Mouse (Mus musculus): ENCODE results near the gene Gm8660. TPM values are rescaled to one million over a fixed set of nuclear protein-coding genes. Genes with fewer than 3 reads are reported as not detected.
"Not testable (repeated sequence)": the region's sequence is repeated elsewhere in the genome, so short reads cannot be mapped to it uniquely, and the experiment has no call there.

Gm8660 gene
- polyA plus RNA-seq (2014; fragmentation: Nextera tagmentation; extraction: Ambion mirVana): not detected in 2 replicates

DNA sequence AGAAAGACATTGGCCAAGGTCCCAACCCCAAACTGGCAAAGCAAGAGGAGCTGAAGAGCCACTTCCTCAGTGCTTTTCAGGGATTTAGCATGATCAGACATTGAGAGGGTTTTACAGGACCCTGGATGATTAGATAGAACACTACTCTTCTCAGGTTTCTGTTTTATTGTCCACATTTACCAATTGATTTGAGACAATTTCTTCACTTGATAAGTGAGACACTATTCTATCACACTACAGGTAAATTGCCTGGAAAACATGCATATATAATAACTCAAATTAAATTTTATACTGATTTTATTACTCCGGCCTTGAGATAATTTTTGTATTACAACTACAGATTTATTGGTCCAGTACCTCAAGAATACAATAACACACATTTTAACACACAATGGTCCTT lies at the start of gene Gm8660:
Gene Gm8660, minus strand, starts transcription at position 101 of the 400 bp plus-strand sequence.
- H3K9me3 ChIP-seq (ENCODE audit: control insufficient read depth, low read length); H3K27ac ChIP-seq (ENCODE audit: low read depth, low read length); H3K27me3 ChIP-seq (ENCODE audit: control insufficient read depth, insufficient read depth, low read length); DNase-seq (ENCODE audit: low spot score); ATAC-seq (replicated peaks; ENCODE audit: low FRiP score); H3K36me3 ChIP-seq (ENCODE audit: control insufficient read depth, insufficient read depth, low read length); H3K4me3 ChIP-seq (ENCODE audit: low read depth, low read length); H3K9ac ChIP-seq (ENCODE audit: low read length); H3K4me2 ChIP-seq (ENCODE audit: low read depth, low read length, severe bottlenecking); H3K4me1 ChIP-seq (replicated peaks; ENCODE audit: control insufficient read depth, insufficient read depth, low read length): not testable (repeated sequence)
- WGBS: no CpG with 5 or more reads among the region's 1 CpGs

GRCm38 (mm10) chr7:22413283-22413682 lies 42.4 kb upstream of the Gm8660 start, which contains the start of gene Vmn1r148:
Gene Vmn1r148 (plus strand): TSS chr7:22413583.
- not testable (repeated sequence) for DNase-seq (ENCODE audit: low spot score); H3K9me3 ChIP-seq (ENCODE audit: control insufficient read depth, low read length); H3K27me3 ChIP-seq (ENCODE audit: control insufficient read depth, insufficient read depth, low read length); H3K9ac ChIP-seq (ENCODE audit: low read length); H3K4me3 ChIP-seq (ENCODE audit: low read depth, low read length); ATAC-seq (replicated peaks; ENCODE audit: low FRiP score); H3K4me2 ChIP-seq (ENCODE audit: low read depth, low read length, severe bottlenecking); H3K27ac ChIP-seq (ENCODE audit: low read depth, low read length); H3K36me3 ChIP-seq (ENCODE audit: control insufficient read depth, insufficient read depth, low read length); H3K4me1 ChIP-seq (replicated peaks; ENCODE audit: control insufficient read depth, insufficient read depth, low read length)
- no CpG with 5 or more reads among the region's 3 CpGs for WGBS

- H3K4me2 ChIP-seq (ENCODE audit: low read depth, low read length, severe bottlenecking); H3K27ac ChIP-seq (ENCODE audit: low read depth, low read length); H3K9me3 ChIP-seq (ENCODE audit: control insufficient read depth, low read length); H3K36me3 ChIP-seq (ENCODE audit: control insufficient read depth, insufficient read depth, low read length); H3K27me3 ChIP-seq (ENCODE audit: control insufficient read depth, insufficient read depth, low read length); H3K4me3 ChIP-seq (ENCODE audit: low read depth, low read length); H3K9ac ChIP-seq (ENCODE audit: low read length); ATAC-seq (replicated peaks; ENCODE audit: low FRiP score); DNase-seq (ENCODE audit: low spot score); H3K4me1 ChIP-seq (replicated peaks; ENCODE audit: control insufficient read depth, insufficient read depth, low read length): not testable (repeated sequence)
- no CpG with 5 or more reads among the region's 2 CpGs for WGBS
These were observed 41.2 kb downstream of the Gm8660 start, which contains the start of gene Gm4187 for GRCm38 (mm10) chr7:22329617-22330016. Gene Gm4187 (minus strand): TSS chr7:22329717.

Other genes starting within 250 kb of the Gm8660 start
- not detected in 2 replicates for gene Gm10666, start 236.3 kb downstream of the Gm8660 start, polyA plus RNA-seq (2014; fragmentation: Nextera tagmentation; extraction: Ambion mirVana)
- not detected in 2 replicates for gene Vmn1r142, start 207.0 kb downstream of the Gm8660 start, polyA plus RNA-seq (2014; fragmentation: Nextera tagmentation; extraction: Ambion mirVana)
- gene Vmn1r143, start 181.7 kb downstream of the Gm8660 start, polyA plus RNA-seq (2014; fragmentation: Nextera tagmentation; extraction: Ambion mirVana): not detected in 2 replicates
- not detected in 2 replicates for gene Gm8653, start 169.8 kb downstream of the Gm8660 start, polyA plus RNA-seq (2014; fragmentation: Nextera tagmentation; extraction: Ambion mirVana)
- not detected in 2 replicates for gene Gm8453, start 141.6 kb downstream of the Gm8660 start, polyA plus RNA-seq (2014; fragmentation: Nextera tagmentation; extraction: Ambion mirVana)
- gene Gm4187, start 41.3 kb downstream of the Gm8660 start, polyA plus RNA-seq (2014; fragmentation: Nextera tagmentation; extraction: Ambion mirVana): not detected in 2 replicates
- gene Vmn1r148, start 42.5 kb upstream of the Gm8660 start, polyA plus RNA-seq (2014; fragmentation: Nextera tagmentation; extraction: Ambion mirVana): not detected in 2 replicates
- not detected in 2 replicates for gene Vmn1r149, start 67.2 kb upstream of the Gm8660 start, polyA plus RNA-seq (2014; fragmentation: Nextera tagmentation; extraction: Ambion mirVana)
- gene Gm10665, start 93.0 kb upstream of the Gm8660 start, polyA plus RNA-seq (2014; fragmentation: Nextera tagmentation; extraction: Ambion mirVana): not detected in 2 replicates
- not detected in 2 replicates for gene Vmn1r151, start 128.6 kb upstream of the Gm8660 start, polyA plus RNA-seq (2014; fragmentation: Nextera tagmentation; extraction: Ambion mirVana)
- gene Vmn1r152, start 151.9 kb upstream of the Gm8660 start, polyA plus RNA-seq (2014; fragmentation: Nextera tagmentation; extraction: Ambion mirVana): not detected in 2 replicates
- not detected in 2 replicates for gene Gm8677, start 163.8 kb upstream of the Gm8660 start, polyA plus RNA-seq (2014; fragmentation: Nextera tagmentation; extraction: Ambion mirVana)
- not detected in 2 replicates for gene Gm4201, start 194.3 kb upstream of the Gm8660 start, polyA plus RNA-seq (2014; fragmentation: Nextera tagmentation; extraction: Ambion mirVana)
- gene Gm4565, start 217.1 kb upstream of the Gm8660 start, polyA plus RNA-seq (2014; fragmentation: Nextera tagmentation; extraction: Ambion mirVana): not detected in 2 replicates

Measured in forebrain, embryonic 11.5 days (tissue).